Mouse (Mus musculus) intestine, embryonic 16.5 days (tissue): Measurements from ENCODE around the gene Lmod2. TPM values are rescaled to one million over a fixed set of nuclear protein-coding genes. Genes with fewer than 3 reads are reported as not detected.
A peak's percentile ranks its signal among the peaks of the same experiment; 100 is the strongest.

Source experiments
- ATAC-seq: fragments of 200-750 bp; cut with Nextera tagmentation; 2 replicates; pipeline ENCODE4 v1.8.0; 2017; ENCODE audit warnings: moderate TSS enrichment, moderate library complexity
- H3K27ac ChIP-seq: fragments of 300-500 bp; sonication (generic); 2 replicates; pipeline ENCODE4 v1.5.1; 2014; ENCODE audit warnings: mild to moderate bottlenecking, low read length
- H3K27me3 ChIP-seq: fragments of 300-500 bp; sonication (generic); replicated peaks from 2 replicates; pipeline ENCODE4 v1.6.1; 2014; ENCODE audit warnings: low read length, control low read depth, mixed read lengths; ENCODE audit not compliant: control insufficient read depth, insufficient read depth
- H3K36me3 ChIP-seq: fragments of 300-500 bp; sonication (generic); 2 replicates; pipeline ENCODE4 v1.6.1; 2014; ENCODE audit warnings: low read length, control low read depth; ENCODE audit not compliant: control insufficient read depth, insufficient read depth
- H3K4me1 ChIP-seq: fragments of 300-500 bp; sonication (generic); 2 replicates; pipeline ENCODE4 v1.6.1; 2014; ENCODE audit warnings: low read length, control low read depth, mixed read lengths; ENCODE audit not compliant: control insufficient read depth, insufficient read depth
- H3K4me2 ChIP-seq: fragments of 300-500 bp; sonication (generic); 2 replicates; pipeline ENCODE4 v1.6.1; 2014; ENCODE audit warnings: low read depth, low read length, control low read depth
- H3K4me3 ChIP-seq: fragments of 300-500 bp; sonication (generic); 2 replicates; pipeline ENCODE4 v1.5.1; 2014; ENCODE audit warnings: mild to moderate bottlenecking, low read length
- H3K9ac ChIP-seq: fragments of 300-500 bp; sonication (generic); 2 replicates; pipeline ENCODE4 v1.6.1; 2014; ENCODE audit warnings: low read depth, low read length
- H3K9me3 ChIP-seq: fragments of 300-500 bp; sonication (generic); 2 replicates; pipeline ENCODE4 v1.6.1; 2016; ENCODE audit warnings: low read length, control low read depth; ENCODE audit not compliant: control insufficient read depth
- WGBS: fragments of 180-500 bp; shearing (Covaris S2); extraction: QIAGEN DNeasy Blood & Tissue Kit; methylation state at CpG from one replicate; pipeline ENCODE4 v1.1.7; 2014; 5-methylcytosine and 5-hydroxymethylcytosine counted together
- polyA plus RNA-seq: library from polyadenylated mRNA; unstranded; fragments of >200 nt; fragmentation: Nextera tagmentation; extraction: Ambion mirVana; gene quantifications from 2 replicates; pipeline ENCODE4 v1.2.1, GENCODE M21; 2015

Gene Lmod2
- polyA plus RNA-seq, 1 experiment from 2014 or later: not detected

- Histone ChIP-seq H3K27me3 (no peaks in the 10 kb centered on the region), H3K9me3 (no peaks in the 10 kb centered on the region), H3K36me3 (no peaks in the 10 kb centered on the region), H3K4me2 (no peak overlapping the region), H3K27ac (no peak overlapping the region), H3K4me3 (no peak overlapping the region), H3K9ac (no peak overlapping the region), H3K4me1 (peaks cover 2% of the 10 kb centered on the region; the same call in 1 of the 2 replicates)
- WGBS: 92% methylated on average over 6 of the region's 6 CpGs
- no peak for ATAC-seq
These were observed 47.9 kb downstream of the Lmod2 start for GRCm38 (mm10) chr6:24645346-24646053.

GRCm38 (mm10) chr6:24647103-24647691 lies 49.6 kb downstream of the Lmod2 start:
- Histone ChIP-seq H3K36me3 (no peaks in the 10 kb centered on the region), H3K9ac (no peak overlapping the region), H3K27me3 (no peaks in the 10 kb centered on the region), H3K4me1 (peaks cover 8% of the 10 kb centered on the region), H3K4me2 (no peak overlapping the region), H3K9me3 (no peaks in the 10 kb centered on the region), H3K4me3 (no peak overlapping the region), H3K27ac (no peak overlapping the region)
- no peak for ATAC-seq
- WGBS: 74% methylated on average over 4 of the region's 4 CpGs

GRCm38 (mm10) chr6:24648403-24648802 lies 50.8 kb downstream of the Lmod2 start:
- Histone ChIP-seq H3K27me3 (no peaks in the 10 kb centered on the region), H3K4me1 (peaks cover 8% of the 10 kb centered on the region), H3K9ac (no peak overlapping the region), H3K4me3 (no peak overlapping the region), H3K9me3 (no peaks in the 10 kb centered on the region), H3K36me3 (no peaks in the 10 kb centered on the region), H3K4me2 (no peak overlapping the region), H3K27ac (no peak overlapping the region)
- ATAC-seq: no peak
- WGBS: 85% methylated on average over 4 of the region's 4 CpGs

GRCm38 (mm10) chr6:24650719-24651118 lies 53.2 kb downstream of the Lmod2 start:
- Histone ChIP-seq H3K9ac (no peak overlapping the region), H3K36me3 (no peaks in the 10 kb centered on the region), H3K27ac (no peak overlapping the region), H3K4me1 (peaks cover 8% of the 10 kb centered on the region), H3K4me2 (no peak overlapping the region), H3K9me3 (no peaks in the 10 kb centered on the region), H3K4me3 (no peak overlapping the region), H3K27me3 (no peaks in the 10 kb centered on the region)
- ATAC-seq: no peak; the same call in 1 of the 2 replicates
- WGBS: 70% methylated on average over 3 of the region's 3 CpGs

GRCm38 (mm10) chr6:24651538-24651937 lies 54.0 kb downstream of the Lmod2 start:
- Histone ChIP-seq H3K9me3 (no peaks in the 10 kb centered on the region), H3K4me3 (no peak overlapping the region), H3K36me3 (no peaks in the 10 kb centered on the region), H3K4me1 (peaks cover 8% of the 10 kb centered on the region), H3K27ac (no peak overlapping the region), H3K4me2 (no peak overlapping the region), H3K9ac (no peak overlapping the region), H3K27me3 (no peaks in the 10 kb centered on the region)
- peak; percentile 68; the same call in 1 of the 2 replicates for ATAC-seq
- 69% methylated on average over 7 of the region's 7 CpGs for WGBS

Other genes with a start within 250 kb of the Lmod2 start
- 0.04 TPM in 1 of 2 replicates, not detected in the other for gene Iqub, start 82.7 kb upstream of the Lmod2 start, polyA plus RNA-seq
- 380 and 393 TPM in 2 replicates for gene Ndufa5, start 69.7 kb upstream of the Lmod2 start, polyA plus RNA-seq
- not detected in 2 replicates for gene Asb15, start 69.6 kb upstream of the Lmod2 start, polyA plus RNA-seq
- gene Wasl, start 67.2 kb downstream of the Lmod2 start, polyA plus RNA-seq: 76.6 and 85.0 TPM in 2 replicates
- not detected in 2 replicates for gene Hyal6, start 135.5 kb downstream of the Lmod2 start, polyA plus RNA-seq
- gene Hyal4, start 150.6 kb downstream of the Lmod2 start, polyA plus RNA-seq: not detected in 2 replicates
- gene Spam1, start 193.4 kb downstream of the Lmod2 start, polyA plus RNA-seq: not detected in 2 replicates